Mouse (Mus musculus) A20 (cell line): Measurements from ENCODE around the gene Dnmbp.

Experiments
- DNase-seq: peaks from one replicate; pipeline ENCODE4 v3.0.0-alpha.2; 2011; ENCODE audit warnings: low read depth, low spot score

Gene Dnmbp

DNA sequence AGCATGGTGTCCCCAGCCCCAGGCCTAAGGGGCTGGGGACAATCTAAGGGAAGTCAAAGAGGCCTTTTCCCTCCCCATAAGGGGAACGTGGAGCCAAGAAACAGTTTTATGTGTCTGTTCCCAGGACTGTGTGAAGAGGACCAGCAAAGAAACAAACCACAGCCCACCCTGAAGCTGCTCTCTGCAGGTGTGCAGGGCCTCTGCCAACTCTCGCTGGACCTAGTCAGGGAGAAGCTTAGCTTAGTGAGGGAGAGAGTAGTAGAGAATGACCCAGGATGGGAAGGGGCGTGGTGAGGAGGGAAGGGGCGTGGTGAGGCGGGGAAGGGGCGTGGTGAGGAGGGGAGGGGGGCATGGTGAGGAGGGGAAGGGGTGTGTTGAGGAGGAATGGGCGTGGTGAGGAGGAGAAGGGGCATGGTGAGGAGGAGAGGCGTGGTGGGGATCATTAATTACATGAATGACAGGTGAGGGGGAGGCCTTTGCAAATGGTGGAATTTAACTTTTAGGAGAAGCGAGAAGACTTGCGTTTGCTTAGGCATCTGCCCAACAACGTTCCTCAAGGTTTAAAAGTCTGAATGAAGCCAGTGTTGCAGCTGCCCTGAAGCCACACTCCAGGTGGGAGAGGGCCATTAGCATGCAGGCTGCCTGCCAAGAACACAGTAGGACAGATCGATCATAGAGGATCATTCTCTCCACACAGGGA is 9.3 kb upstream of the Dnmbp start:
- DNase-seq = peak; percentile 39

- no peak for DNase-seq
These were observed 4.6 kb upstream of the Dnmbp start for GRCm38 (mm10) chr19:43944566-43944965.

GRCm38 (mm10) chr19:43943076-43943475 is 3.1 kb upstream of the Dnmbp start:
- no peak for DNase-seq

- DNase-seq = no peak
These were observed 721 bp downstream of the Dnmbp start for GRCm38 (mm10) chr19:43939171-43939768.

- DNase-seq = no peak
These were observed 1.6 kb downstream of the Dnmbp start for GRCm38 (mm10) chr19:43938355-43938754.

- DNase-seq = no peak
These were observed 9.1 kb downstream of the Dnmbp start for GRCm38 (mm10) chr19:43930926-43931325.

- no peak for DNase-seq
These were observed 9.6 kb downstream of the Dnmbp start for GRCm38 (mm10) chr19:43930366-43930765.

GRCm38 (mm10) chr19:43929869-43930268 is 10.1 kb downstream of the Dnmbp start:
- no peak for DNase-seq

- DNase-seq = no peak
These were observed 12.0 kb downstream of the Dnmbp start for GRCm38 (mm10) chr19:43927967-43928366.

- DNase-seq = no peak
These were observed 12.9 kb downstream of the Dnmbp start for GRCm38 (mm10) chr19:43927057-43927456.

- DNase-seq = no peak
These were observed 13.6 kb downstream of the Dnmbp start for GRCm38 (mm10) chr19:43926141-43926987.

DNA sequence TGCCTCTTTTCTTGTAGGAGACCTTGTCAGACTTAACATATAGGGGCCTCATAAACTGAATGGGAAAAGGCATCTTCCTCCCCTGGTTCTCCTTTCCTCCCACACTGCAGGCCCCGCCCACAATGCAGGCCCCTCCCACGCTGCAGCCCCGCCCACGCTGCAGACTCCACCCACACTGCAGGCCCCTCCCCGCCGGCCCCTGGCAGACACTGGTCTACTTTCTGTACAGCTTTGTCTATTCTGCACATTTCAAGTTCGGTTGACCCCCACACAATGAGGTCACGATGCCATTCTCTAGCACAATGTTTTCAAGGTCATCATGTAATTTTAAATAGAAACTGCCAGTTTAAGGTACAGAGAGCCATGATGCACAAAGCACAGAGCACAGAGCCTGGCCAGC is 15.6 kb downstream of the Dnmbp start:
- DNase-seq = peak; percentile 16

DNA sequence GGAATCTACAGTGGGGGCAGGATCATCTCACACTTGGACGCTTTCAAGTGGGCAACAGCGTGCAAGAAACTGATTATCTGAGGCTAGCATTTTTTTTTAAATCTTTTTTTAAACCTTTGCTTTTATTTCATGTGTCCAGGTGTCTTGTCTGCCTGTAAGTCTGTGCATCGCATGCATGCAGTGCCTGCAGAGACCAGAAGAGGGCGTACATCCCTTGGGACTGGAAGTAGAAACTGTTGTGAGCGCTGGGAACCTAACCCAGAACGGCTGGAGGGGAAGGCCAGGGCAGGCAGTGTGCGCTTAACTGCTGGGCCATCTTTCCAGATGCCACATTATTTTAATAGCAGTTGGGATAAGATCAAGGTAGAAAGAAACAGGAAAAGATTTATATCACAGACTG is 17.0 kb downstream of the Dnmbp start:
- no peak for DNase-seq

DNA sequence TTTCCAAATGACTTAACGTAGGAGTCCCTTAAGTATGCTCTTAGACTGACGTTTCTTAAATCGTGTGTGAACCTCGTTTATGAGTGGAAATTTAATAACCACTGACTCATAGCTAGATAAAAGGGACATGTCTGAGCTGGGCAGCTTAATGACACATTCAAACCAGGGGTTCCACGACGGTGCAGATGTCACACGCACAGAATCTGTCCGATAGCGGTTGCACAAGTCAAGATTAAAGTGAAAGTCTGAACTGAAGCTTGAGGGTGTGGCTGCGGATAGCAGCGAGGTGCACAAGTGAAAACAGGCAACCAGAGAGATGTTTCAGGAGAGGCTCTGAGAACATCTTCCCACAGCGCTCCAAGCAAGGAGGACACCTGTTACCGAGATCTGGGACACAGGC is 18.6 kb downstream of the Dnmbp start:
- no peak for DNase-seq

GRCm38 (mm10) chr19:43920453-43921300 is 19.3 kb downstream of the Dnmbp start:
- DNase-seq = no peak

GRCm38 (mm10) chr19:43919841-43920240 is 20.1 kb downstream of the Dnmbp start:
- DNase-seq = no peak

GRCm38 (mm10) chr19:43918834-43919233 is 21.2 kb downstream of the Dnmbp start:
- DNase-seq = no peak

- no peak for DNase-seq
These were observed 22.2 kb downstream of the Dnmbp start for GRCm38 (mm10) chr19:43917763-43918162.

DNA sequence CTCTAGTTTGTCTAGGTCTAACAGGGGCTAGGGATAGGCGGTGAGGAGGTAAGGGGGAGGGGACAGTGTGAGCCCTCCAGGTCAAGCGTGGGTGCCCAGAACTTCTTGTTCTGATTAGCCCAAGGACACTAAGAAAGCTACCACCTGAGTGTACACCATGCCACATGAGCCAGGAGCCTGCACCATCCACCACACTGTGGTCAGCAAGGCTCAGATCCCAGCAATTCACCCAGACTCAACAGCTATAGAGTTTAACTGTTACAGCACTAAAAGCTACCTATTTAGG is 22.6 kb downstream of the Dnmbp start:
- no peak for DNase-seq

DNA sequence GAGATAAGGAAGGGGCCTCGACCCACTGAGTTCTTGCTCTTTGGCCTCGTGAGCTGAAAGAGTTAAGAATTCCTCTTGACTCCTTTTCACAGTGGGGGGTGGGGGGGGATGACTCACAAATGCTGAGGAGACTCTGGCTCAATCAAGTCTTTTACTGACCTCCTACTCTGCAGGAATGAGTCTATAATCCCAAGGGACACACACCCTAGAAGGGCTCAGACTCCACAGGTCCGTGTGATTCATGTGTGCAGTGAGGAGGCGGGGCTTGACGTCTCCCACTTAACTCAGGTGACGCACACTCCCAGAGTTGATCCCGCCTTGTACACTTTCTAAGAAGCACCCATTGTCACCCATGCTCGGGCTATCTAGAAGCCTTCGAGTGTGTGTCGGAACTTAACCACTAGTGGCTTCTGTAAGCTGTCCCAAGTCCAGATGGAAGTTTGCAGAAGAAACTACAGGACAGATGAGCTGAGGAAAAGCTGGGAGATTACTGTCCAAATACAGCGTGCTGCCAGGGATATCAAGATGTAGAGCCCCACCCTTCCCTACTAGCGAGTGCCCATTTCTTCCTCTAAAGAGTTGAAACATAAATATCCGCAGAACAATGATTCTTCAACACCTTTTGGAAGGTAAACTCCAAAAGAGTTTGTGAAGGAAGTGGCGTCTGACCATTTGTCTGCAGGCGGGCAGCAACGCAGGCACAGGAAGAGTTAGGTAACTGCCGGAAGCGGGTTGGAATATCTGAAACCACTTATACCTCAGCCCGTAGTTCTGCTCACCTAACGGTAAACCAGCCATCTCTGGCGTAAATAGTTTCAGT is 23.2 kb downstream of the Dnmbp start:
- DNase-seq = no peak

DNA sequence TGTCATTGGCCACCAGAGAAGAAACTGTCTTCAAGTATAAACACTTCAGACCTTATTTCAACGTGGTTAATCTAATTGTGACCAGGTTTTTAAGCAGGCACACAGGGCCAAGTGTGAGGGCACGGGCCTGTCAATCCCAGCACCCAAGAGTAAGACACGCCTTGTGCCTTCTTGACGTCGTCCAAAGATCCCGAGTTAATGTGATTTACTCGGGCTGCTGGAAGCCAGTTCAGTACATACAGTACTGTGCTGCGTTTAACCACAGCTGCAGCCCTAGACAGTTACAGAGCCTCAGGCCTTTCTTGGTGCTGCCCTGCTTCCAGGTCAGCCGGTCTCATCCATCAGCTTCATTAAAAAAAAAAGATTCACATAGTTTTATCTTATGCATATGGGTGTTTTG is 24.6 kb downstream of the Dnmbp start:
- no peak for DNase-seq
